Mouse (Mus musculus) testis, adult 2 months (tissue): ENCODE measurements around the gene Gm21985.

Experiments used
- CTCF ChIP-seq: fragments of 200-500 bp; IDR thresholded peaks from 2 replicates; pipeline ENCODE4 v1.5.1; 2012; ENCODE audit warnings: low read depth, mild to moderate bottlenecking, inconsistent platforms, low read length, moderate library complexity; ENCODE audit not compliant: control insufficient read depth, insufficient read depth, insufficient replicate concordance
- POLR2A ChIP-seq: fragments of 200-500 bp; IDR thresholded peaks from 2 replicates; pipeline ENCODE4 v1.6.1; 2012; ENCODE audit warnings: low read depth, mild to moderate bottlenecking, inconsistent platforms, low read length, moderate library complexity; ENCODE audit not compliant: control insufficient read depth

DNA sequence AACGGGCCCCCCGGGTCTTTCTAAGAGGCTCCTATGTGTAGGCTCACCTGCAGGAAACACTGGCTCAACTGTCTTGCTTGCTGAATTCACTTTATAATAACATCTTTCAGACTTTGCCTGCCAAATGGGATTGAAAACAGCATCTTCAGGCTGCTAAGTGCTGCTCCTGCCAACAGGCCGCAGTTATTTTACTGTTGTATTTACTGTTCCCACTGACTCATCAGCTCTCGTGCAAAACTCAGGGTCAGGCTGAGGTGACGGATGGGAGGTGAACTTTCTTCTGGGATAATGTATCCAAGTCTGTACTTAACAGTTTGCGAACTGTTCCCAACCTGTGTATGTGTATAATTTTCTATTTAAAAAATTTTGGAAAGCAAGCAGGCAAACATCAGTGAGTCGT lies 52.8 kb downstream of the Gm21985 start:
- TF ChIP-seq POLR2A: no peak
- TF ChIP-seq CTCF: no peak
